Mouse (Mus musculus): ENCODE results near the gene Armc3.

- no peak for TF ChIP-seq CTCF (IDR thresholded peaks at IDR 0.05)
- no peak for TF ChIP-seq EP300 (IDR thresholded peaks at IDR 0.05; ENCODE audit: insufficient read depth, low read depth, low read length)
These were observed 145.0 kb downstream of the Armc3 start for GRCm38 (mm10) chr2:19343901-19344635.

All from heart, adult 2 months (tissue).